Mouse (Mus musculus) kidney, adult 11 months (tissue): Measurements from ENCODE around the gene Mark4.

Experiments
- DNase-seq: peaks from one replicate; pipeline ENCODE4 v3.0.0; 2022

Gene Mark4

DNA sequence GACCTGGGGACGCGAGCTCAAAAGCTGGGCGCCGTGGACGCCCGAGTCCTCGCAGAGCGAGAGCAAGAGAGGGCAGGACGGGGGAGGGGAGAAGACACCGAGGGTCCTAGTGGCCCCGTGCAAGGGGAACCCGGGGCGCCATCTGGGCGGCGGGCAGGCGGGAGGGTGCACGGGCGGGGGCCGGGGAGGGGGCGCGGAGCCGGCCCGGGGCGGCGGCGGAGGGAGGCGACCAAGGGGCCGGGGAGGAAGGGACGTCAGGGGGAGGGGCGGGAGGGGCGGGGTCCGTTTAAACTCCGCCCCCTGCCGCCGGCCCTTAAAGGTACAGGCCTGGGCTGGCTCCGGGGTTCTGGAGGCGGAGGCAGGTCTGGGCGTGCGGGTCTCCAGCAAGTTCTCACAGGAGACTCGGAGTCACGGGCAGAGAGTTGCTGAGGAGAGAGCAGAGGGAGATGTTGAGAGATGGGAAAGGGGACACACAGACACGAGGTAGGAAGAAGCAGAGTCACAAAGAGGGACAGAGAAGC is at the start of gene Mark4:
Gene Mark4, minus strand, starts transcription at position 231 of the 521 bp plus-strand sequence.
- peak; percentile 76 for DNase-seq

GRCm38 (mm10) chr7:19507612-19507981 is 49.0 kb upstream of the Mark4 start:
- no peak for DNase-seq

- no peak for DNase-seq
These were observed 48.5 kb upstream of the Mark4 start for GRCm38 (mm10) chr7:19506969-19507611.

DNA sequence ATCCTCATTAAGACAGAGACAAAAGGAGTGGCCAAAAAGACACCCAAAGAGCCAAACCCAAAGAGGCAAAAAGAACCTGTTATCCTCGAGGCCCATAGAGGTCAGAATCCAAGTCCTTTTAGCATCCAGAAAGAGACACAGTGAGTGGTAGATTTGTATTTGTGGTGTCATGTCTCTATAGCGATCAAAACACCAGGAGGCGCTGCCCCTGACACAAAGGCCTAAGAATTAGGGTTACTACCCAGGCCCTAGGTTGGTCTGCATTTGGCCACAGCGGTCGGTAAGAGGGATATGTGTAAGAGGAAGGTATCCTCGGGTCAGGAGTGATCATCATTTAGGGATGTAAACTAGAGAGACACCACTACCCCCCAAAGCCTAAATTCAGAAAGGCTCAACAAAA is 47.7 kb upstream of the Mark4 start:
- DNase-seq = no peak

GRCm38 (mm10) chr7:19503481-19504068 is 45.0 kb upstream of the Mark4 start:
- DNase-seq = no peak

DNA sequence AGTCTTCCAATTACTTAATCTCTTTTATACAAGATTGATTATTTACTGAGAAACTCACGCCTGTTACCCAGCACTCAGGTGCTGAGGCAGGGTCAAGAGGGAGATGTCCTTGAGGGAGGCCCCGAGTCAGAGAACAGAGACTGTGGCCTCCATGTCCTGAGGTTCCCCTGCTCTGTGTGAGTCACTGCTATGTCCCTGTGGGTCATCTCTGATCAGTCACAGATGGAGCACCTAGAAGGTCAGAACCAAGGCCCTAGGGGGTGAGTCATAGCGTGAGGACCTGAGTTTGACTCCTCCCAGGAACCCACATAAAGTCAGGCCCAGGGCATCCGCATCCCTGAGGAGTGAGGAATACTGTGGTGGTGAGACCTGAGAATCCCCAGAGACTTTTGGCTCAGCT is 43.0 kb upstream of the Mark4 start:
- DNase-seq = peak; percentile 28

GRCm38 (mm10) chr7:19500420-19501363 is 42.1 kb upstream of the Mark4 start:
- DNase-seq = no peak

DNA sequence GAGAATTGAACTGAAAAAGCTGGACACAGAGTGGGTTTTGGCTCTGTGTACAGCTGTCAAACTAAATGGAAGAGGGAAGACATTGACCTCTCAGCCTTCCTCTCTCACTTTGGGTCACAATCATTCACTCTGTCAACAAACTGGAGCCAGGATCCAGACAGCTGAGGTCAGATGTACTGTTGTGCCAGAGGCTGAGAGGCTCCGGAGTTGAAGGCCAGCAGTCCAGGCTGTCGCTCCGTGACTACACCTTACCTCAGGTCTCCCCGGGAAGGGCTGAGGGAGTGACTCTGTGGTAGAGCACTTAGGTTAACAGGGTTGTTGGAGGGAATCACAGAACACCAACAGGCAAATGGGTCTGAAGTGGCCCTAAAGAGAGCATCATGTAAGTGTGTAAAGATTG is 39.7 kb upstream of the Mark4 start:
- peak; percentile 39 for DNase-seq

DNA sequence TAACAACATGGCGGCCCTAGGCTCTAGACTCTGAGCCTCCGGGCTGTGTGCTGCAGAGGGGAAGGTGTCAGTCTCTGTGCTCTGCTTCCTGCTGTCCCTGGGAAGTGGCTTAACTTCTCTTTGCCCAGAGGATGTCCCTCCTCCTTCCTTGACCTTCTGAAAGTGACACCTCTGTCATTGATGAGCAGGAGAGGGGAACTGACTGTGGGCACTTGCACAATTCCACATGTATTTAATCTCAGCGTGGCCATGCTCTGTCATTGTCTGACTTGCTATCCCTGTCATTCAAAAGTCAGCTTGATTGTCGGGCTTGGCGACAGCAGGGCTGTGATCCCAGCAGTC is 37.6 kb upstream of the Mark4 start:
- DNase-seq = no peak

GRCm38 (mm10) chr7:19495521-19496213 is 37.0 kb upstream of the Mark4 start:
- DNase-seq = peak; percentile 84

- DNase-seq = peak; percentile 47
These were observed 36.3 kb upstream of the Mark4 start for GRCm38 (mm10) chr7:19494751-19495474.

DNA sequence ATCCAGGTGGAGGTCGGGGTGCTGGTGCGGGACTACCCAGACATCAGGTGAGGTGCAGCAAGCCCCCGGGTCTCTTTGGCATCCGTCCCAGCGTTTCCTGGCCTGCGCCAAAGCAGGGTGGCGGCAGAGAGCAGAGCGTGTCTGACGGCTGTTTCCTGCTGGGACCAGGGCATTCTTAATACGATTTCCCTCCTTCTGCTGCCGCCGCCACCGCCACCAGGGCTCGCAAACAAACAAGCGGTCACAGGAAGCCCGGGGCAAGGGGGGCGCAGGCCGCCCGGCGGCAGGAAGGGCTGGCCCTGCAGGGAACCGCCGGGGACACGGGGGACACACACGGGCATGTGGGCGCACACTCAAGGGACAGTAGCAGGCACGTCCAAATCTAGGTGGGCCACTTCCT is 33.1 kb upstream of the Mark4 start:
- peak; percentile 82 for DNase-seq

GRCm38 (mm10) chr7:19489525-19489924 is 30.9 kb upstream of the Mark4 start:
- DNase-seq = no peak

DNA sequence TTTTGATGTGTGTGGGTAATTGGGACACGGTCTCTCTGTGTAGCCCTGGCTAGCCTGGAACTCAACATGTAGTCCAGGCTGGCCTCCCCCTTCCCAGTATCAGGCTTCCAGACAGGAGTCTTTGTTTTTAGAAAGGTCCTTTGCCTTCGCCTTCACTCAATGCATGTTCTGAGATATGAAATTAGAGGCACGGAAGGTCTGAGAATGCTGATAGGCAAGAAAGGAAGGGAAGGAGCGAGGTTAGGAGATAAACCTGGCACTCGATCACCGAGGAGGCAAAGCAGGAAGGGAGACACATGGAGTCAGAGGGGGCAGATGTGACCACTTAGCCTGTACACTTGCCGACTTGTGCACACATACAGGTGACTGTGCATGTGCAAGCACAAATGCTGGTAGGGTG is 27.9 kb upstream of the Mark4 start:
- DNase-seq = no peak

DNA sequence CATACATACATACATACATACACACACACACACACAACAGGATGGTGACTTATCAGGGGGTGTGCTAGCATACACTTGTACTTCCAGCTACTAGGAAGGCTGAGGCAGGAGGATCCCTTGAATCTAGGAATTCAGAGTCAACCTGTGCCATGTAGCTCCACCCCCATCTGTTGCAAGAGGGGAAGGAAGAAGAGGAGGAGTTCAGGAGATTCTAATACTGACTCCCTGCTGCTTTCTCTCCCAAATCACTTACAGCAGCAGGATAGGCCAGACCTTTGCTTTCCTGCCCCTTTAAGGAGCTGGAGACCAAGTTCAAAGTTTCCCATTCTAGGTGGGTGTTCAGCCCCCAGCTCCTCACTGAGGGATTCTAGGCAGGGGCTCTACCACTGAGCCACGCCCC is 26.9 kb upstream of the Mark4 start:
- no peak for DNase-seq

GRCm38 (mm10) chr7:19483281-19483680 is 24.7 kb upstream of the Mark4 start:
- DNase-seq = no peak

DNA sequence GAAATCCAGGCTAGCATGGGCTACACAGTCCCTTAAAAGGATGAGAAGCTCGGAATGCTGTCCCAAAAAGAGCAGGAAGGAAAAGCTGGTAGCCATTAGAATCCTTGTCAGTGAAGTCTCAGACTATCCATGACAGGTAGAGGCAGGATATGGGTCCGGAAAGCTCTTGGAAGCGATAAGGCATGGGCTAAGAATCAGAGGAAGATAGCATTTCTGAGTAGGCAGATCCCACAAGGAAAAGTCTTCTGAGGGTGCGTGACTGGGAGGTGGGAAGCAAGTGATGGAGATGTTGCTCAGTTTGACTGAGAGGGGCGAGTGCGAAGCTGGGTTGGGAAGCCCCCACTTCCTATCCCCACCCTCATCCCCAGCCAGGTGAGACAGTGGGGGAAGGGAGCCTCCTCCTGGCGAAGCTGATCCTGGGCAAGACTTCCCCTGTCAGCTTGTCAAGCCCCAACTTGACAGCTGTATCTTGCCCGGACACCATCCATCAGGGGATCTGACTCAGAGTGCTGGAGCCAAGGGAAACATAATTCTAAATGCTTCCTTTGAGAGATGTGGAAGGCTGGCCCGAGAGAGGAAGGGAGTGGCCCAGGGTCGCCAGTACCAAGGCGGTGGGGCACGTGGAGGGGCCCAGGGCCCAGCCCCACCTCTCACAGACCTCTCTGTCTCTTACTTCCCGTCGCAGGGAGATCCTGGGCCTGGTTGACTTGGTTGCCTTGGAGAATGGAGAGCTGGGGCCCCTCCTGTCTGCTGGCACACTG is 19.2 kb upstream of the Mark4 start:
- peak; percentile 82 for DNase-seq

DNA sequence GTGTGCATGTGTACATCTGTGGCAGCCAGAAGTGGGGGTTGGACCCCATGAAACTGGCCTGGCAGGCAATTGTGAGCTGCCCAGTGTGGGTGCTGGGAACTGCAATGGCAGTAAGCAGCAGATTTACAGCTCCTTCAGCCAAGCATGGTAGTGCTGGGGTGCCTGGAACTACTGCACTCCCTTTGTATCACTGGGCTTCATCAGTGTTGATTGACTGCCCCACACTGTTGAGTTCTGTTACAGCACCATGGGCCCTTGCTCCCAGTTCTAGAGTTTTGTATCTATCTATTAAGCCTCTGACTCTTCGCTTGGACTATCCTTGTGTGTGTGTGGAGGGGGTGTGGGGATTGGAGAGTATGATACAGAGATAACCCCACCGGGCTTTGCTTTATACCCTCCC is 18.5 kb upstream of the Mark4 start:
- DNase-seq = no peak

DNA sequence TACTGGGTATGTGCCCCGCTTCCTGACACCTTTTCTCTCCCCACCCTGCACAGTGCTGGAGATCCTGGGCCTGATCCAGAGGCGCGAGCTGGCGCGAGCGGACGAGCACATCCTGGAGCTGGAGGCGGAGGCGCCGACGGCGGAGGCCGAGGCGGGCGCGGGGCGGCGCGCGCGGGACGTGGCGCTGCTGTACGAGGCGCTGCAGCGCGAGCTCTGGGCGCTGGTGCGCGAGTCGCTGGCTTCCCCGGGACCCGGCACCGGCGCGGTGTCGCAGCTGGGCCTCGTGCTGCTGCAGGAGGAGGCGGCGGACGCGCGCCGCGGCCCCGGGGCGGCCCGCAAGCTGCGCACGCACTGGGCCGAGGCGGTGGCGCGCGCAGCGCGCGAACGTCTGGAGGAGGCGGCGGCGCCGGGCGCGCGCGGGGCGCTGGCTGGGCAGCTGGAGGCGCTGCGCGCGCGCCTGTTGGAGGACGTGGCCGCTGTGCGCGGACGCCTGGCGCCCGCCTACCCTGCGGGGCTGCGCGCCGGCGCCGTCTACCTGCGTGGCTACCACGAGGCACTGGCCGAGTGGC is 15.3 kb upstream of the Mark4 start:
- peak; percentile 61 for DNase-seq

GRCm38 (mm10) chr7:19472403-19472802 is 13.8 kb upstream of the Mark4 start:
- peak; percentile 79 for DNase-seq

- no peak for DNase-seq
These were observed 11.7 kb upstream of the Mark4 start for GRCm38 (mm10) chr7:19470308-19470707.
